Mouse (Mus musculus) T-helper 1 cell (primary cell): ENCODE results near the gene Hs6st3.
"Not testable (repeated sequence)": the region's sequence is repeated elsewhere in the genome, so short reads cannot be mapped to it uniquely, and the experiment has no call there.

Experiments
- in situ Hi-C: fragments of 300-600 bp; cut with MboI, MseI; formaldehyde crosslinking; loops from one replicate; pipeline ENCODE4 v1.15.1; 2025; ENCODE audit warnings: high pct_unique_total_duplicates

Gene Hs6st3

DNA sequence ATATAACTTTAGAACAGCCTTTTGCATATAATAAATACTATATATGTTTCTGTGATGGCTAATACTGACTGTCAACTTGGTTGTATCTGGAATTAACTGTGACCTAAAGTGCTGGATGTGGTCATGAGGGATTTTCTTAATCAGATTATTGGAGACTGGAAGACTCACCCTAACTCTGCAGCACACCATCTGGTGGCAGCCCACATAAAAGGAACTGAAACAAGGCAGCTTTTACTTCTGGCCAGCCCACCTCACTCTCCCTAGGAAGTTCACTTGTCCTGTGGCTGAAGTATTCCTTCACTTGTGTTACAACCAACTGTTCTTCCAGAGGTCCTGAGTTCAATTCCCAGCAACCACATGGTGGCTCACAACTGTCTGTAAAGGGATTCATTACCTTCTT, 313.5 kb downstream of the Hs6st3 start:
- in situ Hi-C loops = no loop called here

DNA sequence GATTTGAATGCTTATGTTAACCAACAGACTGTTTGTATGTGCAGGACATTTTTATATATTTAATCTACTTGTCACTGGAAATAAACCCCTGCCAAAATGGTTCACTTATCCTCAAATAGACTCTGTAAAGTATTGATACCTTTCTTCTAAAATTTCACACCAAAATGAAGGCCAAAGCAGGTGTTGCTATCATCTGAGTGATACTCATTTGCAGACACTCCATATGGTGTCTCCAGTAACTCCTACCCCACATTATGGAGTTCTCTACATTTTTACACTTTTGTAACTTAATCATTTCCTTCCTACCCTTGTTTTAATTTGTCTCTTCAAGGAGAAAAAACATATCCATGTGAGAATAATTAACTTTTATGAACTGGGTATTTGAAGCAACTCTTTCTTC, 314.2 kb downstream of the Hs6st3 start:
- in situ Hi-C loops = no loop called here

DNA sequence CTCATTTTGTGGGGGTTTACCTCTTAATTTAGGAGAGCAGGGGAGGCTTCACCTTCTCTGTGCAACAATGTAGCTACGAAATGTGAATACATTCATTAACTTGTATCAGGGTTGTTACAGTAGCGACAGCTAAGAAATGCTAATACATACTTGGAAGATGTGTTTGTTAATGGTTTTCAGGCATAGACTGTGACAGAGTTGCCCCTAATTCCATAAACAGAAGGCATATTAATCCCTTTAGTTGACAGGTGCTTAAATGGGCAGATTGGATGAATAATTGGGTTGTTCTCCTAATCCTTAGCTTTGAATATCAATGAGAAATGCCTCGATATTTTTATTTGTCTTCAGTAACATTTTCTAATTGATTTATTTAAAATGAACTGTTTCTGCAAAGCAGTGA, 314.7 kb downstream of the Hs6st3 start:
- in situ Hi-C loops = no loop called here

DNA sequence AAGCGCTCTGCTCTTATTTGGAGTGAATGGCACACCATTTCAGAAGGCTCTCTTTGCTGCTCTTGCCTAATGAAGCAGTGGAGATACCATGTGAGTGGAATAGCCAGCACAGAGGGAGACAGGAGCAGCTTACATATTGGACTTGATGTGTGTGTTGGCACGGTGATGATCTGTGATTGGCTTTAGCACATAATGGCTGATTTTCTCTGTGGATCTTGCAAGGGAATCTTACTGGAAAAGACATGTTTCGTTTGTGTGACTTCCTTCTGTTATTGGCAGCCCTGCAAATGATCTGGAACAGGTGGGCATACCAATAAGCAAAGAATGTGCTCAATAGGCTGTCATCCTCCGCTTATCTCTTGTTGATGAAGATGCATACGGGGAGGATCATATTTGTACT, 326.2 kb downstream of the Hs6st3 start:
- in situ Hi-C loops = no loop called here

DNA sequence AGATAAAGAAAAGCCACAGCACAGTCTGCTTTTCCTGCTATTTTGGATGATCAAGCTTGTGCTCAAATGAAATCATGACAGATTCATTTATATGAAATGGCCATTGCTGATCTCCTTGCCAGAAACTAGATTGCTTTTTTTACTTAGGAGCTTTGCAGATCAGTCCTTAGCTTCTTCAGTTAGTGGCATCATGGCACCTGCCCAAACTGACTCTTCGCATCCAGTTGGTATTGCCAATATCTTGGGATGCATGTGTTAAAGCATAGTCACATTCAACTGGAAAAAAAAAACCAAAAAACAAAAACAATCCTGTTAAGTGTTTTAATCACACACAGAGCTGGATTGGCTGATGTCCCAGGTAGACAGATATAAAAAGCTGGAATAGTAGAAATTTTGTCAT, 326.7 kb downstream of the Hs6st3 start:
- in situ Hi-C loops = no loop called here

DNA sequence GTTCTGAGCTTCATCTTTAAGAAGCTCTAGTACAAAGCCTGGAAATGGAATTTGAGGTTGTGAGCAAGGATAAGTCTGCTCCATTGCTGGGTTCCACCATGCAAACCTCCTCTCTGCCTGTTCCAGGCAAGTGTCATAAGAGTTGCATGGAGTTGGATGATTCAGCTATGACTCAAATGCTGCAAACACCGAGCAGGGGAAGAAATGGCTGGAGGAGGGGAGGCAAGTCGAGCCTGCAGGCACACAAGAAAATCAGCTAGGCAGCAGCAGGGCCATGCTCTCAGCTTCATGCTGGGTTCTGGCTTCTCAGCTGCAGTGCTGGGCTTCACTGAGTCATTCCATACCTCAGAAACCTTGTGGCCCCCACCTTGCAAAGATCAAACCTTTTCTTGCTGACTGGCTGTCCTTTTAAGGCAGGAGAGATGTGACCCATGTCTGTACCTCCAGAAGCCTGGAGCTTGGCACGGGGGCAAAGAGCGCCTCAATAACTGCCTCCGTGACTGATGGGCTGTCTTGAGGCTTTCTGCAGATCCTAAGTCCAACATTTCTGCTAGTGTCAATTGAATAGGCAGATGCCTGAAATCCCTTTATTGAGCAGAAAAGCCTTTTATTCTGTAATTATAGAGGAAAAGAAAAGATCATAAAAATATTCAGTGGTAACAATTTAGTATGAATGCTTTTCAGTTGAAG, 328.9 kb downstream of the Hs6st3 start:
- in situ Hi-C loops = no loop called here

DNA sequence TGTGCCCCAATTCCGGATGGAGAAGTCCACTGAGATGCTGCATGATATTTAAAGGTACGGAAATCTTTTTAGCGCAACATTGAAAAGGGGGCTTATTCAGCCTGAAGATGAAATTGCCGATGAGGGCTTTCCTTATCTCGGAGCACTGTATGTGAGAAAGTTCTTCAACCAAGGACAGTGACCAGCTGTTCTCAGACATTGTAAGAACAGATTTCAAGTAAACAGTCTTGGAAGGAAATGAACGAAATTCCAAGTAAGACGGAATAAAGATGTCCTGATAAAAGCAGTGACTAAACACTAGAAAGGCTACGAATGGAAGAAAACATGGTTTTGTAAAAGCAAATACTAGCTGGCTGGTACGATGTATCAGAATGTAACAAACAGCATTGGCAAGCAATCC, 338.4 kb downstream of the Hs6st3 start:
- in situ Hi-C loops = no loop called here

DNA sequence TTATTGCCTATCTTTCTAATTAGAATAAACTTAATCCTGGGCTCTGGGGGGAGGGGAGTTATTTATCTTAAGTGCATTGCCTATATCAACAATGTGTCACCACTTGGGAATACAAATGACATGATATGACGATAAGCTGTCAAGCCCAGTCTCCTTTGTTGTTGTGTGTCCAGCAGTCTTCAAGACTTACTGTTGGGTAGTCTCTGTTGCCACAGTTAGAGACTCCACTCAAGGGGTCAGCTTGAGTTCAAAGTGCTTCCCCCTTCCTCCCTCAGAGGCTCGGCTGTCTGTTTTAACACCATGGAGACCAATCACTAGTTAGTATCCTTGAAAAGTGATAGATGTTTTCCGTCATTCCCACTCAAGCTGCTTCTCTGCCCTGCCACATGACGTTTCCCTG, 339.7 kb downstream of the Hs6st3 start:
- in situ Hi-C loops = no loop called here

DNA sequence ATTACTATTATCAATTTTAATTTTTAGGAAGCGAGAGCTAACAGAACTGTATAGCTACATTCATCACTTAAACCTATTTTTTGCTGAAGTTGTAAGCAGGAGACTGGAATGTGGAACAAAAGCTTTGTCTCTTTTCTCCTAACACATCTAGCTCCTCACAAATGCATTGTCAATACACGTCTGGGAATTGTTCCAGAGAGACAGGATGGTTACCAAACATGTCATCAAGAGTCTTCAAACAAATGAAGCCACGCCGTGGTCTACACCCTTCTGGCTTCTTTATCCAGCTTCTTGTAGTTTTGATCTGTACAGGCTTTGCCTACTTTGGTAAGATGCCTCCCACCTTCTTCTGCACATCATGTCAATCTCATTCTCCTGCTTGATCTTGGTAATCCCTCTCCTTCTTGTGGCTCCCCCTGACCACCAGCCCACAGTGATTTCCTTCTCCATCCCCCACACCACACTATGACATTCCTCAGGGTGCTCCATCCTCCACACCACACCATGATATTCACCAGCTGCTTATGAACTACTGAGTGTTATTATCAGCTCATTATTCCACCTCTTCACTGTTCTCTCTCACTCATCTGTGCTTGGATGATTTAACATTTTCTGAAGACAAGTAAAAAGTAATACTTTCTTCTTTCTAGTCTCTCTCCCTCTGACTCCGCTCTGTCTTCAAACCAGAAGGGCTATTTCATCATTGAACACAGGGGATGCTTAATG, 351.0 kb downstream of the Hs6st3 start:
- in situ Hi-C loops = no loop called here

DNA sequence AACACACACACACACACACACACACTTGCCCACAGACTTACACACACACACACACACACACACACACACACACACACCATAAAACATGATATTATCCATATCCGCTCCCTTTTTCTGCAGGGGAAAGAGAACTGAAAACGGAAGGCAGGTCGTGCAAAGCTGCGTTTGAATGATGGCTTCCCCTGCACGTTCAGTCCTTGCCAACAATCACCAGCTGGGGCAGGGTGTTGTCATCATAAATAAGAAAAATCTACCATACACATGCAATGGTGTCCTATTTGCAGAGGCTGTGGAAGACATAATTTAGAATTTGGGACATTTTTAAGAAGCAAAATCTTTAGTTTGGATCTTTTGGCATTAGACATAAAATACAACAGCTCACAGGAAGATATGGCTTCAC, 382.5 kb downstream of the Hs6st3 start:
- in situ Hi-C loops = no loop called here

DNA sequence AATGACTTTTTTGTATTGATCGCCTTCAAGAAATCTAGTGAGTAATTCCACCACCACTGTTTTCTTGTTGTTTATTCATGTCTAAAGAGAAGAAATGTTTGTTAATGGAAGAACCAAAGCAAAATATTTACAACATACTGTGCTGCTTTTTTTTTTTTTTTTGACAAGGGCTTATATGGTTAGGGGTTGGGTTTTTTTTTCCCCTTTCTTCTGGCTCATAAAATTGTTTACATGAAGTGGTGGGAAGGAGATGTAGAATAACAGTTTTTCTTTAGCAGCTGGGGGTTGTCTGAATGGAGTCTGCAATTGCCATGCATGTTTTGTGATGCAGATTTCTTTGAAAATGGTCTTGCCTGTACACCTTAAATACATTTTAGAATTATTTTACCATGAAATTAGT, 382.9 kb downstream of the Hs6st3 start:
- in situ Hi-C loops = no loop called here

DNA sequence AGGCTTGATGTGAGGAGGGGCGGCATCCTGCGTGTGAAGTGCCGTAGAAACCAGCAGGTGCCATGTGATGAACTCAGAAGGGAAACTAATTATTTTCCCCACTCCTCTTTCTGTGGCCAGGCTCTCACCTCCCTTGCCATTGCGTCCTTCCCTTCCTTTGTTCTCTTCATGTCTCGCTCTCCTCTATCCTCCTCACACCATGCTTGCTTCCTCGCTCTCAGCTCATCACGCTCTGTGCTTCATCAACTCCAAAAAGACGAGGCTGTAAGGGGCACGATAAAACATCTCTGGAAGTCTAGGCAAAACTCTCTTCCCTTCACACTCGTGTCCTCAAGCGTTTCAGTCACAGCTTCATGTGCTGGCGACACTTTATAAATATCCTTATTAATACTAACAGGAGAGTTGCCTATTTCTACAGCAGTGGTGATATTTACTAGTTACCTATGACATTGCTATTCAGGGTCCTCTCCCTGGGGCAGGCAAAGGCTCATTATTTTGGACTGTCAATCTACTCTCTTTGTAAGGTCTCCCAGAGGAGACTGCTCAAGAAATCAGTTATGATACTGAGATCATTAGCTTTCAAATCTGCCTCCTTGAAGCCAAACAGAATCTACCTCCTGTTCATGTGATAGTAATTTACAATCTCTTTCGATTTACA, 394.9 kb downstream of the Hs6st3 start:
- in situ Hi-C loops = no loop called here

DNA sequence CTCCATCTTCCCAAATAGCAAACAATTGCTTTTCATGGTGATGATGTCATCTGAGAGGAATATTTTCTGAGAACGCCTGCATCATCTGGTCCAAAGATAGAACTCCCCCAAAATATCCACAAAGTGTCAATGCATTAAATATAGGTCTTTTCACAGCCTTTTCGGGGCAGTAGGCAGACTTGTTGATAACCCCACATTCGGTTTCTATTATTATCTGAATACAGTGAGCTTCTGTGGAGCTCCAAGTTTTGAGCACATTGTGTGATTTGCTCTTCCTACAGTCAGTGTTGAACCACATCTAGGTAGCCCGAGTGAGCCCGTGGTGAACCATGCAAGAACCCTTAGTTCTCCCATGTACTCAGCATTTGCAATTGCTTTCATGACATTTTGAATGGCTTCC, 402.4 kb downstream of the Hs6st3 start:
- in situ Hi-C loops = no loop called here

DNA sequence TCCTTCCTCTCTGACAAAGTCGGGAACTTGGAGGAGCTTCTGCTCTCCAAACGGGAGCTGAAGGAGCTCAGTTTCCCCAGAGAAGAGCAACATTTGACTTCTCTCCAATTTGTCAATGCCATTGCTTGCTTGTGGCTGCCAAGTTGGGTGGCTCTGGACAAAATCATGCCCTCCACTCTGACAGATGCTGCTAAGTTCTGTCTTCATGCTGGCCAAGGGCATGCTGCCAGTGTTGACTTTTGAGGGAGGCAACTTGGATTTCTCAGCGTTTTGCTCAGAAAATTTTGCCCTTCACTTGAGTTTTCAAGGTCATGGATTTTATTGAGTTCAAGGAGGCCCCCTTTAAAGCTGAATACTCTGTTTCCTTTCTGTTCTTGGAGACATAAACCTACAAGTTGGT, 406.5 kb downstream of the Hs6st3 start:
- in situ Hi-C loops = no loop called here

DNA sequence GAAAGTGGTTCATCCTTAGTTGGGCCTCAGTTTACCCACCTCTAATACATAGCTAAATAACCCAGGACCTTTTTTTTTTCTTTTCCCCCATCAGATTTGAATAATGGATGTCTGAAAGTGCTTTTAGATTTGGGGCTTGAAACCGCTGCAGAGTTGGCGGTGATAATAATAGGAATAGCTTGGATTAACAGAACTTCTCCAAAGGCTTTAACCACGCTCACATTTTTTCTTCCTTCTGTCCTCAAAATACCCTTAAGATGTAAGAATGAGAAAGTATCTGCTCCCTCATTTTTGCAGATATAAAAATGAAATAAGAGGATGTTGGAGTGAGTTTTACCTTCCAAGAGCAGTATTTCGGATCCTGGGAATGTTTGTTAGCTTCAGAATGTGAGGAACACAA, 420.2 kb downstream of the Hs6st3 start:
- in situ Hi-C loops = no loop called here

DNA sequence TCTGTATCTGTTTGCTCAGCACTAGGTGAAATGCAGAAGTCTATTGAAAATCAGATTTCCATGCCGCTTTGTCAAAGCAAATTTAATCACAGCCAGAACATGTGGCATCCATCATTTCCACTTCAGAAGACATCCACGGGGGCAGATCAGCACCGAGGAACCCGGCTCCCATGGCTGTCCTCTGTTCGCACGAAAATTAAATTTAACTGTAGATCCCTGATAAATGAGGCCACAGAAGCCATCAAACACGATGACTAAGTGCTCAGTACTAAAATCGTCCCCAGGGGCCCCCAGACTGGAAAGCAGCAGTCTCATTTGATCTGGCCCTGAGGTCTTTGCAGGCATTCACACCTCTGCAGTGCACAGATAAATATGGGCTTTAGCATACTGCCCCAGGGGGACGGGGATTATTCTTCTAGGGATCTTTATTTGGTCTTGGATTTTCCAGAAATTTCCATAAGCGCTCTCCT, 443.9 kb downstream of the Hs6st3 start:
- in situ Hi-C loops = no loop called here

DNA sequence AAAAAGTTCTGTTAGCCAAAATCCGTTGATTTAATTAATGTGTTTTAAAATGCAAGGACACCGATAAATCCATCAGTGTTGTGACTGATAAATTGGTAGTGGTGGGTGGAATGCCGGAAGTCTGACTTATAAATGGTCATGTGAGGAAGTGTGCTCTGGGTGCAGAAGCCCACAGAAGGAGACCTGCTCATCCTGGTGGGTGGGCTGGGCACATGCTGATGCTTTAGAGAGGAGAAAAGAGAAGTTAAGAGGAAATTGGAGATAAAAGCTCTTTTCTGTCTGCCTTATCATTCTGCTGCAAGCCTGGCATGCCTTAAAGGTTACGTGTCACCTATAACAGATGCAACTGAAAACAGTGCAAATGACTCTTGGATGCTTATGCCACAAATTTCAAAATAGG, 446.9 kb downstream of the Hs6st3 start:
- in situ Hi-C loops = no loop called here

DNA sequence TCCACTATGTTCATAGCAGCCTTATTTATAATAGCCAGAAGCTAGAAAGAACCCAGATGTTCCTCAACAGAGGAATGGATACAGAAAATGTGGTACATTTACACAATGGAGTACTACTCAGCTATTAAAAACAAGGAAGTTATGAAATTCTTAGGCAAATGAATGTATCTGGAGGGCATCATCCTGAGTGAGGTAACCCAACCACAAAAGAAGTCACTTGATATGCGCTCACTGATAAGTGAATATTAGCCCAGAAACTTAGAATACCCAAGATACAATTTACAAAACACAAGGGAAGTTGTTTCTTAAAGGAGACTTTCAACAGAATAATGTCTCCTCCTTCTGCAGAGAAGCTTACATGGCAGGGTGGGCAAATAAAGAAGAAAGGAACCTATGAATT, 449.2 kb downstream of the Hs6st3 start:
- in situ Hi-C loops = not testable (repeated sequence)

DNA sequence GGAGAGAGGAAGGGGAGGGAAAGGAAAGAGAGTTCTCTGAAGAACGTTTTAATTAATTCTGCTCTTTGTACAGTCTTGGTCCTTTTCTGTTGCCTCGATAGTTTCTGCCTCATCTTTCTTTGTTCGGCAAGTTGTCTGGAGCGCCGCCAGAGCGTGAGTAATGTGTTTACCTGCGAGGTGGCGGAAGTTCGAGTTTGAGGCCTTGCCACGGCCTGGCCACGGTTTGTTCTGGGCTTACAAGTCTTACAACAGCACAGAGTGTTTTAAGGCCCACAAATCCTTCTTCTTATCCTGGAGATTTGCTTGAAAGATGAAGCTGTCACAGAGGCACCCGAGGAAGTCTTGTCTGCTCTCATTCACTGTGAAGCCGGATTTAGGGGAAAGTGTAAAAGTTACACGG, 466.2 kb downstream of the Hs6st3 start:
- in situ Hi-C loops = no loop called here

DNA sequence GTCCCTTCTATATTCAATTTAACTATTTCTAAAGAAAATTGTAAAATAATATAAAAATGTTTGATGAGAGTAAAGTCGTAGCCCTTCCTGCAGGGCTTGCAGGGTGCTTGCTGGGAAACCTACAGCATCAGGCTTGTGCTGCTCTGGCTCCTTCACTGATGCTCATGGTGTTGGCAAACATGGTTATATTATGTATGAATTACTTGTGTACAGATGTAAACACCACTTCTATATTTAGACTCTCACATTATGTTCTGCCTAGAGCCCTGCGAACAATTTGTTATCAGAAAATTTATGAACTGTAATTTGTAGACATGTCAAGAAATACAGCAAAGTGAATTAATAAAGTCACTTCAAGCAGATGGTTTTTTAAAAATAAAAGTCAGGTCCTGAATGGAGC, 474.7 kb downstream of the Hs6st3 start:
- in situ Hi-C loops = no loop called here

DNA sequence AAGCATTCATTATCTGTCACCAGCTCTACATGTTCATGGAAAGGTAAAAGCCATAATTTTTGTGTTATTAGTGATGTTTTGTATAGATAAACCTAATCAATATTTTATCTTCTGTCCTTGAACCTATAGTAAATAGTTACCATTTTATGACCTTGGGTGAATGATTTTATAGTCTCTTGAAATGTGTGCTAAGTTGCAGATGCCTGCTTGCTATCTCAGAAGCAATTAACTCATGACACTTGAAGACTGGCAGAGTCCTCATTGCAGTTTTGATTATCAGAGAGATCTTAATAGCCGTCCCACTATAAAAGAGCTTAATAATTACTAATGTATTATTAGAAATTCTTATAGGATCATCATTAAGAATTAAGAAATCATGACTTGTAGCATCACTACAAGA, 491.0 kb downstream of the Hs6st3 start:
- in situ Hi-C loops = no loop called here

DNA sequence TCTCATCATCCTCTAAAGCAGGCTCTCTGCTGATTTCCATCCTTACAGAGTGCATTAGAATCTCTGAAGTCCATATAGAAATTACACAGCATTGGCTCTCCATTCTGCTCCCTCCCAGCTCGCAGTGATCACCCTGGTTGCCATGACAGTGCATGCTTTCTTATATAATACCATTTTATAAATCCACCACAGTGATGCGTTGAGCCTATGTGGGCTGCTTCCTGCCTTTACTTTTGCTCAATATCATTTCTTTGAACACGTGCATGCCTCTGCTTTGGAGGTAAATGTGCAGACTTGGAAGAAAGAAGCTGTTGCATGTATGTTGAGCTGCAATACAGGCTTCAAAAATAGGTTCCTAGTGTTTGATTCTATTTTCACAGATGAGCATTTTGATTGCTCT, 494.9 kb downstream of the Hs6st3 start:
- in situ Hi-C loops = no loop called here

DNA sequence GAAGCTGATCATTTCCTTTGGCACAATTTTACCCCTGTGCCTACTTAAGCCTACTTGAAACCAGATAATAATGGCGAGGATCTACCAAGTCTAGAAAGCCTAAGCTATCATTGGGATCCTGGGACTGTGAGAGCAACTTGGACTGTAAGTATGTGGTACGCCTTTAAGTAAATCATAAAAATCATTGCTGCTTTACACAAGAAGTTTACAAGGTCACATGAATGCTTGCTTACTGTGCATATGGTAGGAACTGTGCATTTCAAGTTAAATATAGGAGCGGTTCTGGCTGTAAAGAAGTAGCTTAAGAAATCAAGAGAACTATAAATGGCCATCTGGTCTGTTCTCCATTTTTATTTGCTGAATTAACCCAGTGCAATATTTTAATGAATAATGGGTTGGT, 495.5 kb downstream of the Hs6st3 start:
- in situ Hi-C loops = no loop called here
